Mouse (Mus musculus): ENCODE measurements around the gene Gm136.
A peak's percentile ranks its signal among the peaks of the same experiment; 100 is the strongest.
"Not testable (repeated sequence)": the region's sequence is repeated elsewhere in the genome, so short reads cannot be mapped to it uniquely, and the experiment has no call there.

Gene Gm136

DNA sequence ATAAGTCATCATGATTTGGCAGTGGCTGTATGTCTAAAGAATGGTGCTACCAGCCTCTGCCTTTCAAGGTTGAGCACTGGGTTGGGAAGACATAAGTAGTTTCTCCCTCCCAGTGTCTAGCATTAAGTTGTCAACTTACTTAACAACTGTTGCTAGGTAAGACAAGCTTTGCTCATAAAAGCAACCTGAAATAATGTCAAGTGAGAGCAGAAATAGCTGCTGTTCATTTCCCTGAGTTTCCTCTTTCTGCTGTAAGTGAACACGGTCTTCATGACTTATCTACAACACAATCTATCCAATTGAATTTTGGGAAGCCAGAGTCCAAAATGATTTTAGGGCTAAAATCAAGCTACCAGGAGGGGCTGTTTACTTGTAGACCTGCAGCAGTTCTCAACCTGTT, at the start of gene Gm136:
TSS of gene Gm136 (minus strand) at position 101 of the 400 bp plus-strand sequence.
- no peak for DNase-seq

- DNase-seq = no peak
Observed at GRCm38 (mm10) chr4:34801166-34802034, 45.3 kb upstream of the Gm136 start.

DNA sequence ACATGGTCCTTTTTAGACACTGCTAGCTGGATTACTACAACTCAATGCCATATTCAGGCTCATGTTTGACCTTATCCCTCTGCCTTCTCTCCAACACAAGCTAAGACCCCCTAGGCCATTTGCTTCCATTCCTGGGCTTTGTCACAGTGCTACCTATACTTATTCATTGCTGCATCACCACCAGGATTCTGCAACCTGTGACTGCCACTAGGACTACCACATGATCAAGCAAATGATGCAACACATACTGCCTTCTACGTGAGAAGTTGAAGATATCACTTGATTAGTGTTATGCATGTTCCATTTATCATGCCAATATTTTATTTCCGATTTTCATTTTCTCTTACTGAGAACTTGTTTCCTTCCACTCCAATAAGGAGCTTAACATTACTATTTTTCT, 41.9 kb upstream of the Gm136 start:
- no peak for DNase-seq

GRCm38 (mm10) chr4:34797294-34797983, 41.4 kb upstream of the Gm136 start:
- no peak for DNase-seq

DNA sequence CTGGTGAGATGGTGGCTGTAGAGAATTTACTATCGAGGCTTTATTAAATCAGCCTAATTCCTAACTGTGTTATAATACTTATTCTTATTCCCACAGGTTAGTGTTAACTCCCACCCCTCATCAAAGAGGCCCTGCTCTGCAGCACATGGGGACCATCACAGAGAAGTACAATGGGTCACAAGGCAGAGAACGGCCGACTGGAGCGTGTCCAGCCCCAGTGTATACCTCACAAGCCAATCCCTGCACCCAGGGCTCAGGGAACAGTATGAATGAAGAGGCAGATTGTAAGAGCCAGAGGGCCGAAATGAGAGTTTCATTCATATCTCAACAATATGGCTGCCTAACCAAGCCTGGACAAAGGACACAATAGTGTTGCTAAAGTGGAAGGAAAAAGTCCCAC, 40.2 kb upstream of the Gm136 start:
- DNase-seq = no peak

GRCm38 (mm10) chr4:34786476-34786875, 30.4 kb upstream of the Gm136 start:
- no peak for DNase-seq

- DNase-seq = no peak
Observed at GRCm38 (mm10) chr4:34785646-34786045, 29.6 kb upstream of the Gm136 start.

DNA sequence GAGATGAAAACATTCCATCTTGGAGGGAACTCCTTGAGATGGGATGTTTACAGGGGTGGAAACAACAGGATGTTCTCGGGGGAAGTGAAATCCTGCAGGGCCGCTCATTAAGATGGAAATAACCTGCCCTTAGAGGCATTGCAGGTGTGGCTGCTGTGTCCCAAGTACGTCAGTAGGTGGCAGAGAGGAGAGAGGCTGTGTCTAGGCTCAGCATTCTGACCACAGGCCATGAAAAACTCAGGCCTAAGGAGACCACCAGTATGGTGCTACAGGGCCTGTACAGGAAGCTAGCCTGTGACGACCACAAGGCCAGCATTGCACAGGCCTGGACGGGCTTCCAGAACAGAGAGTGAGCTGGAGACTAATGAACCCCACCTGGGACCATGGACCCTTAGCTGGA, 28.8 kb upstream of the Gm136 start:
- no peak for DNase-seq

GRCm38 (mm10) chr4:34782730-34783129, 26.7 kb upstream of the Gm136 start:
- DNase-seq = peak; percentile 29

DNA sequence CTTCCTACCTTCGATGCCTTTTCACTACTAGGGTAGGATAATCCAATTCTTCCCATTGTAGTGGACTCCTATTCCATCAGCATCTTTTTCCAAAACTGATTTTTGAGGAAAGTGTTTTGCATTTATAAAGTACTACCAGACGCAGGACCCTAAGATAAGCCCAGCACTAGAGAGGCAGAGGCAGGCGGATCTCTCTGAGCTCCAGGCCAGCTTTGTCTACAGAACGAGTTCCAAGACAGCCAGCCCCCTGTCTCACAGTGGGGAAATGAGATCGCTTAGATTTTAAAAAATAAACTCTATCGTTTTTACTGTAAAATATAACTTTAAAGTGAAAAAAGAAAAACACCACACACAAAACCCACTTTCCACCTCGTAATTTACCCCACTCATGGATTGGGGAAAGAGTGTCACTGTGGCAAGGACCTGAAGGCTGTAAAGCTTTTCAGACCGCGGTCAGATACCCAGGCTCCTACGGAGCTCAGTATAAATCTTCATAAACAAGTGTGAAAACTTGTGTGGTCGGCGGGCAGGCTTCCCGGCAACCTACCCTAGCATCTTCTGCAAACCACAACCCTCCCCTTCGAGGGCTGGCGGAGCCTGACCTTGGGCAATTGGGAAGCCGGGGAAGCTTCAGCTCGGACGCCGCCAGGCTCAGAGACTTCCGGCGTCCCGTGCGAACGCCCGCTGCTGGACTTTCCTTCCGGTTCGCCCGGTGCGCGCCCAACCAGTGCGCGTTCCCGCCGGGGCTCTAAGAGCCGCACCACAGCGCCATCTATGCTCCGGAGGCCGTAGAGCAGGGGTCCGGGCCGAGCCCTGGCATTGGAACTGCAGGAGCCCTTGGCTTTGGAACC, 21.8 kb upstream of the Gm136 start, which contains the start of gene Smim8:
TSS of gene Smim8 (minus strand) at position 747 of the 851 bp plus-strand sequence.
- DNase-seq = peak; percentile 91

- no peak for DNase-seq
Observed at GRCm38 (mm10) chr4:34771652-34772371, 15.7 kb upstream of the Gm136 start.

DNA sequence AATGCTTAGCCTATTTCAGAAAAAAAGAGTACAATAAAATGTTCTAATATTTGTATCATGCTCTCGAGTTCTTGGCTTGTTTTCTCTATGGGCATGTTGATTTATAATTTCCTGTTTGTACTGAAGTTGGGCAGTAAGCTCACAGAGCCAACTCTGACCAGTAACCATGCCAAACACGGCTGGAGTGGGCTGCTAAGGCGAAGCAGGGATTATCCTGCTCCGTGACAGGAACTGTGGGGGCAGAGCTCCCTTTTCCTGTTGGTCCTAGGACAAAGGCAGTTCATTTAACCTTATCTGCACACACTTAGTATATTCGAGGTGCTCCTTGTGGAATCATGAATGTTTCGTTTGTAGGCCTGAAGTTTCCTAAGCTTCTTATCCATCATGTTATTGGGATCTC, 6.8 kb downstream of the Gm136 start:
- no peak for DNase-seq

DNA sequence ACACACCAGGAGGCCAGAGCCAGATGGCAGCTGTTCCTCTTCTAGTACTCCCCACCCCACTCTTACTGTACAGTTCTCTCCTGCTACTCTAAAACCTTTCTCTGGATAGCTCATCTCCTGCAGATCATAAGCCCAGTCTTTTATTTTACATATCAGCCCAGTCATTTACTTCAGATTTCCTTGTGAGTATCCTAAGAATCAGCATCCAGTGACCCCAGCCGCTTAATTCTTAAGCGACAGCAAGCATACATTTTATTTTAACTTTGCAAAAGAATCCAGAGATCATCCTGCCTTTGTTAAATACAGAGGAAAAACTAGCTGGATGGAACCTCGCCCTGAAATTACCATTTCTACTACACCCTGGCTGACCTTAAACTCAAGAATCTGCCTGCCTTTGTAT, 21.6 kb downstream of the Gm136 start:
- DNase-seq = no peak

DNA sequence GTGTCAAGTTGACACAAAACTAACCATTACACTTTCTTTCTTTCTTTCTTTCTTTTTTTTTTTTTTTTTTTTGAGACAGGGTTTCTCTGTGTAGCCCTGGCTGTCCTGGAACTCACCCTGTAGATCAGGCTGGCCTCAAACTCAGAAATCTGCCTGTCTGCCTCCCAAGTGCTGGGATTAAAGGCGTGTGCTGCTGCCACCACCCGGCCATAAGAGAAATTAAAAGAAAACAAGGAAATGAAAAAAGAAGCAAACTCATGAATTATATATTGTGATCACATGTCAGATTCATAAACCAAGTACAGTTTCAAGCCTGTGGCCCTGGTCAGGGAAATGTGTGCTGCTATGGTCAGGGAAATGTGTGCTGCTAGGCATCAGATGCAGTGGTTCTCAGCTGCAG, 22.6 kb downstream of the Gm136 start:
- not testable (repeated sequence) for DNase-seq

GRCm38 (mm10) chr4:34729851-34730341, 26.2 kb downstream of the Gm136 start, which contains the start of gene Cfap206:
TSS of gene Cfap206 (minus strand) at chr4:34730206.
- peak; percentile 55 for DNase-seq

DNA sequence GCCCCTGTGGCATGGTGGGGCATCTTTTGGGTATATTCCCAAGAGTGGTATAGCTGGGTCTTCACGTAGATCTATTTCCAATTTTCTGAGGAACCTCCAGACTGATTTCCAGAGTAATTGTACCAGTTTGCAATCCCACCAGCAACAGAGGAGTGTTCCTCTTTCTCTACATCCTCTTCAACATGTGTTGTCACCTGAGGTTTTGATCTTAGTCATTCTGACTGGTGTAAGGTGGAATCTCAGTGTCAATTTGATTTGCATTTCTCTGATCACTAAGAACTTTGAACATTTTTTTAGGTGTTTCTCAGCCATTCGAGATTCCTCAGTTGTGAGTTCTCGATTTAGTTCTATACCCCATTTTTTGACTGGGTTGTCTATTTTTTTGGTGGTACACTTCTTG, 30.4 kb downstream of the Gm136 start:
- not testable (repeated sequence) for DNase-seq

GRCm38 (mm10) chr4:34724306-34724705, 31.8 kb downstream of the Gm136 start:
- no peak for DNase-seq

- no peak for DNase-seq
Observed at GRCm38 (mm10) chr4:34723186-34723585, 32.9 kb downstream of the Gm136 start.

- DNase-seq = no peak
Observed at GRCm38 (mm10) chr4:34720127-34720895, 35.8 kb downstream of the Gm136 start.

DNA sequence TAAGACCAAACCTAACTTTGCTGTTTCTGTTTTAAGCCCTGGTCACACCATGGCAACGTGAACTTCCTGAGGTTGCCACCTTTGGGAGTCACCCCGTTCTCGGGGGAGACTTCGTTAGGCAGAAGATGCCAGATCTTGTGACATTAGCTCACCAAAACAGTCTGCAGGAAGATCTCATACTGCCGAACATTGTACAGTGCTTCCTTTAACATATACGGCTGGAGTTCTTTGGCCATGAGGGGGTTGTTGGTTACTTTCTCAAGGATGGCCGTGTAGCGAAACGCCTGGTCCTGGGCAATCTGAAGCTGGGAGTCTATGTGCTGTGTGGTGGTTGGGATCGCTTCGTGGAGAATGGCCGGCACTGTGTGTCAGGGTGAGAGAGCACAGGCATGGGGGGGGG, 36.6 kb downstream of the Gm136 start:
- no peak for DNase-seq

DNA sequence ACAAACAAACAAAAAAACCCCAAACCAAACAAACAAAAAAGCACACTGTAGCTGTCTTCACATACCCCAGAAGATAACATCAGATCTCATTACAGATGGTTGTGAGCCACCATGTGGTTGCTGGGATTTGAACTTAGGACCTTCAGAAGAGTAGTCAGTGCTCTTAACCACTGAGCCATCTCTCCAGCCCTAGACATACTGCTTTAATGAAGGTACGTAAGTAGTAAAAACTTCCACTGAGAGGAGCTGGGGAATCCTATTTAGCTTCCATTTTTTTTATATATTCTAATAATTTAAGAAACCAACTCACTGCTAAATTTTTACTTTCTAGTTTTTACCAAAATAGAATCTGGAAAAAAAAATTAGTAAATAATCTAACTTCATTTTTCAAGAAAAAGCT, 41.0 kb downstream of the Gm136 start:
- no peak for DNase-seq
